Mouse (Mus musculus): ENCODE results near the gene Adamts1. TPM values are rescaled to one million over a fixed set of nuclear protein-coding genes. Genes with fewer than 3 reads are reported as not detected.
A peak's percentile ranks its signal among the peaks of the same experiment; 100 is the strongest.

Adamts1 gene
- polyA plus RNA-seq, 1 experiment from 2014 or later, result 10.1 TPM

DNA sequence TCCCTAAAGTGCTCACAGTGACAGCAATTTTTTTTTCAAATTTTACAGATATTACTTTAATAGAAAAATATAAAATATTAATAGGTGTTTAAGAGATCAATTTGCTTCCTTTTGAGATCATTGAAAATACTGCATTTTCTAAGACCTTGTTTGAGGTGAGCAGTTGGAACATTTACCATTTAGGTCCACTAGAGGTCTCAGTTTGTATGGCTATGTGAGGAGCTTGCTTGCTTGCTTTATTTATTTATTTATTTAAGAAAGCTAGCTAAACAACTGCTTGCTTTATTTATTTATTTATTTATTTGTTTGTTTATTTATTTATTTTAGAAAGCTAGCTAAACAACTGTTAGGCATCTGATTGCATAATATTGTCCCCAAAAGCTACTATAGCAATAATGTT lies 23.1 kb downstream of the Adamts1 start:
- H3K36me3 ChIP-seq (ENCODE audit: control insufficient read depth, insufficient read depth), result no peaks in the 10 kb centered on the region
- H3K4me3 ChIP-seq (replicated peaks; ENCODE audit: low read length), result no peak overlapping the region
- no peaks in the 10 kb centered on the region for H3K4me1 ChIP-seq (replicated peaks; ENCODE audit: control insufficient read depth, insufficient read depth, low read length)
- H3K9me3 ChIP-seq (ENCODE audit: control insufficient read depth, low read length), result no peaks in the 10 kb centered on the region
- peak; percentile 81 for ATAC-seq
- H3K27me3 ChIP-seq (replicated peaks; ENCODE audit: control insufficient read depth, insufficient read depth, low read length), result no peaks in the 10 kb centered on the region
- no peak overlapping the region for H3K27ac ChIP-seq (ENCODE audit: low read length)
- H3K4me2 ChIP-seq (ENCODE audit: low read length), result no peak overlapping the region
- H3K9ac ChIP-seq (replicated peaks; ENCODE audit: low read depth, low read length), result no peak overlapping the region

DNA sequence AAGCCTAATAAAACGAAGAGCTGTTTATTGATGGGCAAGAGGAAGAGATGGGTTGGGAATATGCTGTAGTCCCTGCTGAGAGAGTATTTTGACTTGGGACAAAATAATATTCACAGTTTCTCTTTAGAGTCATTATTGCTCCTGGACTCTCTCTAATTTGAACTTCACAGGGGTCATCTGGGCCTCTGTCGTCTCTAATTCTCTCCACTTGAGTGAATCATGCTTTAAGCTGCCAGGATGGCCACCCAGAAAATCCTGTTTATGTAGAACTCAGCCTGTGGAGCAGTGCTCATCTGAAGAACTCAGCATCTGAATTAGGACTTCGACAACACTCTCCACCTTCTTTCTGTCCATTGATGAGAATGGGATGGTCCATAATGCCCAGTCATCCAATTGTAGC lies 30.6 kb downstream of the Adamts1 start:
- WGBS, result 80% methylated on average over 3 of the region's 3 CpGs
- Histone ChIP-seq H3K36me3 (ENCODE audit: control insufficient read depth, insufficient read depth) (no peaks in the 10 kb centered on the region), H3K4me3 (replicated peaks; ENCODE audit: low read length) (no peak overlapping the region)

DNA sequence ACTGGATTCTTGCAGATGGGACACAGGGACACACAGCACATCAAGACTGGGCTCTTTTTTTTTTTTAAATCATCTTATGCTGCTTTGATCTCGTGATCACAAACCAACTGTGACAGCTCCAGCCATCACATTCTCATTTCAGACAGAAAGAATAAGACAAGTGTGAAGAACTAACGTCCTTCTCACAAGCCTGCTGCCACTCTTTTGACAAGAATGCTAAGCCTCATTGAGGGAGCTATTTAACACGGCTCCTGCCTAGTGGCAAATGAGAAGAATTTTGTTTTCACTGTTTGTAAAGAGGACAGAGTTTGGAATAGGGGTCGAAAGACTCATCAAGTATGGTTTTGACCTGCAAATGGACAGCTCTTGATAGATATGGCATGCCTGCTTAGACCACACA lies 35.6 kb downstream of the Adamts1 start:
- no peak for ATAC-seq
- Histone ChIP-seq H3K27ac (ENCODE audit: low read length) (no peak overlapping the region), H3K4me3 (replicated peaks; ENCODE audit: low read length) (no peak overlapping the region), H3K9me3 (ENCODE audit: control insufficient read depth, low read length) (no peaks in the 10 kb centered on the region), H3K4me1 (replicated peaks; ENCODE audit: control insufficient read depth, insufficient read depth, low read length) (no peaks in the 10 kb centered on the region), H3K4me2 (ENCODE audit: low read length) (no peak overlapping the region), H3K36me3 (ENCODE audit: control insufficient read depth, insufficient read depth) (no peaks in the 10 kb centered on the region), H3K9ac (replicated peaks; ENCODE audit: low read depth, low read length) (no peak overlapping the region), H3K27me3 (replicated peaks; ENCODE audit: control insufficient read depth, insufficient read depth, low read length) (no peaks in the 10 kb centered on the region)
- 50% methylated on average over 4 of the region's 4 CpGs for WGBS

More for the DNA sequence above, 30.6 kb downstream of the Adamts1 start:
- Histone ChIP-seq H3K4me2 (ENCODE audit: low read length) (no peak overlapping the region), H3K27ac (ENCODE audit: low read length) (no peak overlapping the region), H3K4me1 (replicated peaks; ENCODE audit: control insufficient read depth, insufficient read depth, low read length) (no peaks in the 10 kb centered on the region), H3K27me3 (replicated peaks; ENCODE audit: control insufficient read depth, insufficient read depth, low read length) (no peaks in the 10 kb centered on the region), H3K9ac (replicated peaks; ENCODE audit: low read depth, low read length) (no peak overlapping the region), H3K9me3 (ENCODE audit: control insufficient read depth, low read length) (no peaks in the 10 kb centered on the region)
- ATAC-seq, result no peak

DNA sequence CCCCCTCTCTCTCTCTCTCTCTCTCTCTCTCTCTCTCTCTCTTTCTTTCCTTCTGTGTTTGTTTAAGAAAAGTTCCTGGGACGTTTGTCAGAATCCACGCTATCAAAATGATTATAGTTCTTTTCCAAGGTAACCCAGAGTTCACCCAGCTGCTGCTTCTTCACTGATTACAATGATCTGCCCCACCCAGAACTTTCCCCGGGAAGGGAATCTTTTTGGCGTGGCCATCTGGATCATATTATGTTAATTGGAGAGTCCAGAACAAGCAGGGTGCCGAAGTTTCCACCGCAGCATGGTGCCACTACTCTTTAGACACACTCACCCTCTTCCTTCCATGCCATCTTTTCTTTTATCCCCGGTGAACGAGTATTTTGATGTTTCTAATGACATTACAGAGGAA lies 37.2 kb downstream of the Adamts1 start:
- Histone ChIP-seq H3K9me3 (ENCODE audit: control insufficient read depth, low read length) (no peaks in the 10 kb centered on the region), H3K27ac (ENCODE audit: low read length) (no peak overlapping the region), H3K4me1 (replicated peaks; ENCODE audit: control insufficient read depth, insufficient read depth, low read length) (no peaks in the 10 kb centered on the region), H3K4me3 (replicated peaks; ENCODE audit: low read length) (no peak overlapping the region), H3K27me3 (replicated peaks; ENCODE audit: control insufficient read depth, insufficient read depth, low read length) (no peaks in the 10 kb centered on the region), H3K36me3 (ENCODE audit: control insufficient read depth, insufficient read depth) (no peaks in the 10 kb centered on the region), H3K4me2 (ENCODE audit: low read length) (no peak overlapping the region), H3K9ac (replicated peaks; ENCODE audit: low read depth, low read length) (no peak overlapping the region)
- 68% methylated on average over 8 of the region's 8 CpGs for WGBS
- no peak for ATAC-seq

DNA sequence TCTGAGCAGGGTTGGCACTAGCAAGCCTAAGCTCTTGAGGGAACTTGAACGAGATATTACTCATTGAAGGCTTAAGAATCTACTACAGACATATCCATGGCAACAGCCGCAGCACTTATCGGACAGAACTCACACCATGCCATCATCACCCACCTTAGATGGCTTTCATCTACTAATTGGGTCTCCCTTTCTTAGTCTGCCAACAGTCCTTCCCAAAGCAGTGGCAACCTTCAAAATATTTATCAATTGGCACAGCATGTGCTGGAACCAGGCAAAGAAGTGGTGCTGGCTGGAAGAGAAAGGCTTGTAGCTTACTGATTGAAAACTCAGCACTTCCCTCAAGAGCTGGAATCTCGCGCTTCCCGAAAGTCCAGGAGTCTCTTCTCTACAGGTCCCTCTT lies 37.7 kb downstream of the Adamts1 start:
- ATAC-seq, result peak; percentile 81
- Histone ChIP-seq H3K4me1 (replicated peaks; ENCODE audit: control insufficient read depth, insufficient read depth, low read length) (no peaks in the 10 kb centered on the region), H3K27me3 (replicated peaks; ENCODE audit: control insufficient read depth, insufficient read depth, low read length) (no peaks in the 10 kb centered on the region), H3K4me3 (replicated peaks; ENCODE audit: low read length) (no peak overlapping the region), H3K4me2 (ENCODE audit: low read length) (no peak overlapping the region), H3K27ac (ENCODE audit: low read length) (no peak overlapping the region), H3K9me3 (ENCODE audit: control insufficient read depth, low read length) (no peaks in the 10 kb centered on the region), H3K36me3 (ENCODE audit: control insufficient read depth, insufficient read depth) (no peaks in the 10 kb centered on the region), H3K9ac (replicated peaks; ENCODE audit: low read depth, low read length) (no peak overlapping the region)
- WGBS, result 38% methylated on average over 6 of the region's 6 CpGs

DNA sequence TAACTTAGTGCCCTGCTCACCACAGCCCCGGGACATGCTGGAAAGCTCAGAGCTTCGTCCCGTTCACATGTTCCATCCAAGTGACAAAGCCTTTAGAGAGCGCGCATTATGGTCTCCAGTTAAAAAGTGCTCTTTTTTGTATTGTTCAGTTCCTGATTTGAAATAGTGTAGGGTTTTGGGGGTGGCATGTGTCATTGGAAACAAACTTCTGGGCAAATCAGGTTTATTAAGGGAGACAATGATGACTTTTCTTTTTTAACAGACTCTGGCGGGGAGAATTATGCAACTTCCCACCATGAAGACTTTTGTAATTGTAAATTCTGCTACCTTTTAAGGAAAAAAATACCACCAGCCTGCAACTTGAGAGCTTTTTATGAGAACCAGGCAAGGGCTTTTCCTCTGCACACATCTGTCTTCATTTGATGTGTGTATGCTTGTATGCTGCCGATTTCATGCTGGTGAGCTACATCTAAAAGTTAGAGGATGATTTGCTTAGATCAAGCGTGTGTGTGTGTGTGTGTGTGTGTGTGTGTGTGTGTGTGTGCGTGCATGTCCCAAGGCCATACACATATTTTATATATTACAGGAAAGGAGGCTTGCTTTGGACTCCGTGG lies 40.8 kb downstream of the Adamts1 start:
- Histone ChIP-seq H3K27ac (ENCODE audit: low read length) (no peak overlapping the region), H3K4me2 (ENCODE audit: low read length) (no peak overlapping the region), H3K27me3 (replicated peaks; ENCODE audit: control insufficient read depth, insufficient read depth, low read length) (no peaks in the 10 kb centered on the region), H3K9me3 (ENCODE audit: control insufficient read depth, low read length) (no peaks in the 10 kb centered on the region), H3K4me1 (replicated peaks; ENCODE audit: control insufficient read depth, insufficient read depth, low read length) (no peaks in the 10 kb centered on the region), H3K36me3 (ENCODE audit: control insufficient read depth, insufficient read depth) (no peaks in the 10 kb centered on the region), H3K4me3 (replicated peaks; ENCODE audit: low read length) (no peak overlapping the region), H3K9ac (replicated peaks; ENCODE audit: low read depth, low read length) (no peak overlapping the region)
- no peak for ATAC-seq
- 90% methylated on average over 10 of the region's 10 CpGs for WGBS

DNA sequence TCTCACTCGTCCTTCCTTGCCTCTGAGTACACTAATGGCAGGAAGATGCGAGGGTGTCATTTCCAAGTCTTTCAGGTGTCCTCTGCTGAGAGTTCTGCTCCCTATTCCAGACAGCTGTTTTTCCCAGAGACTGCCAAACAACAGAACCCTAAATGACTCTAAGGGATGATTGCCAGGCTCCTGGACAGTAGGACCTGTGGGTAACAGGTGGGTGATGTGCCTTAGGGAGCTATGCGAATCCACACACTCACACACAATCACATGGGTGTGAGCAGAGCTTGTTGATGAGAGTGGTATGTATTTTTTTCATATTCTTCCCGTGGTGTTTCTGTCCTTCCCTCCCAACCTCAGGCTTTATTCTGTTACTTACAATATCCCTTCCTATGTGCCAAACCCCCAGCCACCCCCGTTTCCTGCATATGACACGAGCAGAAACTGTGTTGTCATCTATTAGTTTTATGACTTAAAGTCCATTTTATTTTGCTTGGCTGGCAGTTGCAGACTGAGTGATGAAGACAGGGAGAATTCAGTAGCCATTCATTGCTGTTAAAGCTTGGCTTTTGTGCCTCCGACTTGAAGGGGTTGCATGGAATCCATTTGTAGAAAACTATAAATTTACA lies 41.8 kb downstream of the Adamts1 start:
- no peak overlapping the region for H3K4me2 ChIP-seq (ENCODE audit: low read length)
- H3K36me3 ChIP-seq (ENCODE audit: control insufficient read depth, insufficient read depth), result no peaks in the 10 kb centered on the region
- H3K9me3 ChIP-seq (ENCODE audit: control insufficient read depth, low read length), result no peaks in the 10 kb centered on the region
- H3K27me3 ChIP-seq (replicated peaks; ENCODE audit: control insufficient read depth, insufficient read depth, low read length), result no peaks in the 10 kb centered on the region
- no peak for ATAC-seq
- no peak overlapping the region for H3K9ac ChIP-seq (replicated peaks; ENCODE audit: low read depth, low read length)
- peaks cover 6% of the 10 kb centered on the region for H3K4me1 ChIP-seq (replicated peaks; ENCODE audit: control insufficient read depth, insufficient read depth, low read length)
- H3K27ac ChIP-seq (ENCODE audit: low read length), result no peak overlapping the region
- 92% methylated on average over 7 of the region's 7 CpGs for WGBS
- no peak overlapping the region for H3K4me3 ChIP-seq (replicated peaks; ENCODE audit: low read length)

DNA sequence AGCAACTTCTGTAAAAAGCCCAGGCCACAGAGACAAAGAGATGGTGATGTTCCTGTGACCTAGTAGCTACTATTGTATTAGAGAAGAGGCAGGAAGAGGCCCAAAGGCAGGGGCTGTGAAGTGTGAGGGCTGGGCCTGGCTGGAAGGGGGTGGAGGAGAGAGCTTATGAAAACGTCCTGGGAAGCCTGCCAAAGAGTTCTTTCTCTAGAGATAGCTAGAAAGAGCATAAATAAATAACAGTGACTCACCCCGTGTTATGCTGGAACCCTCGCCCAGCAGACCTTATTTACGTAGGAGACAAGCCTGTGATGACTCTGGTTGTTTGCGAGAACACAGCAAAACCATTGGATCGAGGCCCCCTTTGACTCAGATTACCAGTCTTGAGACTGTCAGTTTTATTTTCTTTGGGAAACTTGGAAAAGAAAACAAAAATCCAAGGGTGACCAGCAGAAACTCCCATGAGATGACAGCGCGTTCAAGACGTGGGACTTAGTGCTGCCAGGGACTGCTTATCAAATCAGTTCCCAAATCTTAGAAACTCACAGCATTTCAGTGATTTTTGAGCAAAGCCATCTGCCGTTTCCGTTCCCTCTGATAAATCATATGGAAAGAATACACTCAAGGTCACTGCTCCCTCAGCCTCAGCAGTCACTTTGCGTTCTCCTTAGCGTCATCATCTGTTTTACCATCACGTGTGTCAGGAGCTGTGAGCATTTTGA lies 46.7 kb downstream of the Adamts1 start:
- Histone ChIP-seq H3K4me1 (replicated peaks; ENCODE audit: control insufficient read depth, insufficient read depth, low read length) (peaks cover 11% of the 10 kb centered on the region), H3K9ac (replicated peaks; ENCODE audit: low read depth, low read length) (no peak overlapping the region), H3K4me3 (replicated peaks; ENCODE audit: low read length) (no peak overlapping the region), H3K9me3 (ENCODE audit: control insufficient read depth, low read length) (no peaks in the 10 kb centered on the region), H3K4me2 (ENCODE audit: low read length) (no peak overlapping the region), H3K27me3 (replicated peaks; ENCODE audit: control insufficient read depth, insufficient read depth, low read length) (no peaks in the 10 kb centered on the region), H3K36me3 (ENCODE audit: control insufficient read depth, insufficient read depth) (no peaks in the 10 kb centered on the region), H3K27ac (ENCODE audit: low read length) (no peak overlapping the region)
- ATAC-seq, result peak; percentile 58
- WGBS, result 50% methylated on average over 14 of the region's 14 CpGs

DNA sequence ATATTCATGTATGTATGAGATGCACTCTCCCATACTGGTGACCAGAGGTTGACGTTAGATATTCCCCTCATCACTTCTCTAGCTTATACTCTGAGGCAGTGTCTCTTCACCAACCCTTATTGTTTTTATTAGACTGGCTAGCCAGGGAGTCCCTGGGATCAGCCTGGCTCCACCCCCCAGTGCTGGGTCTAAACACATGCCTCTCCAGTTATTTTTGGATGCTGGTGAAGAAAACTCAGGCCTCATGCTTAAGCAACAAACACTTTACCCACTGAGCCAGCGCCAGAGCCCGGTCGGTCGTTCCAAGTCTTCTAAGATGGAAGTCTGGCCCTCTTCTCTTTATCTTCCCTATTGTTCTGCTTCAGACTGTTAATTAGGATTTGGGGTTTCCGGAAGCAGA lies 53.6 kb downstream of the Adamts1 start:
- no peak for ATAC-seq
- Histone ChIP-seq H3K9me3 (ENCODE audit: control insufficient read depth, low read length) (no peaks in the 10 kb centered on the region), H3K4me1 (replicated peaks; ENCODE audit: control insufficient read depth, insufficient read depth, low read length) (peaks cover 2% of the 10 kb centered on the region; the same call in 1 of the 2 replicates), H3K27me3 (replicated peaks; ENCODE audit: control insufficient read depth, insufficient read depth, low read length) (no peaks in the 10 kb centered on the region), H3K4me3 (replicated peaks; ENCODE audit: low read length) (no peak overlapping the region), H3K27ac (ENCODE audit: low read length) (no peak overlapping the region), H3K4me2 (ENCODE audit: low read length) (no peak overlapping the region), H3K9ac (replicated peaks; ENCODE audit: low read depth, low read length) (no peak overlapping the region), H3K36me3 (ENCODE audit: control insufficient read depth, insufficient read depth) (no peaks in the 10 kb centered on the region)
- 58% methylated on average over 6 of the region's 6 CpGs for WGBS

Measured in forebrain, embryonic 16.5 days (tissue).